Mouse (Mus musculus) retina, postnatal 1 day (tissue): ENCODE results near the gene Cdkal1.

ENCODE experiments used
- DNase-seq: peaks from one replicate; pipeline ENCODE4 v3.0.0-alpha.2; 2012

The Cdkal1 gene

DNA sequence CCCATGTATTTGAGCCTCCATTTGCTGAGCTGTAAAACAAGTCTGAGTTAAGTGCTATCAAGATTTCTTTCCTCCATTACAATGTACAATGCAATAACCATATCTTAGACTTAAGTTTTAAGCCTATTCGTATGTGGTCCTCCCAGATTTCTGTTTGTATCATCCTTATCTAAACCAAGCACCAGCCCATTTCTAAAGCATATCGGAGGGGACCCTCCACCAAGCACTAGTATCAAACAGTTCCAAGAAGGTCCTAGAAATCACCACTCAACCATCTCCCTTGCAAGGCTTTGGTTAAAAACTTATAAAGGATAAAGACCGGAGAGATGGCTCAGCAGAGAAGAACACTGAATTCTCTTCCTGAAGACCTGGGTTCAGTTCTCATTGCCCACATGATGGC, 47.1 kb downstream of the Cdkal1 start:
- no peak for DNase-seq

DNA sequence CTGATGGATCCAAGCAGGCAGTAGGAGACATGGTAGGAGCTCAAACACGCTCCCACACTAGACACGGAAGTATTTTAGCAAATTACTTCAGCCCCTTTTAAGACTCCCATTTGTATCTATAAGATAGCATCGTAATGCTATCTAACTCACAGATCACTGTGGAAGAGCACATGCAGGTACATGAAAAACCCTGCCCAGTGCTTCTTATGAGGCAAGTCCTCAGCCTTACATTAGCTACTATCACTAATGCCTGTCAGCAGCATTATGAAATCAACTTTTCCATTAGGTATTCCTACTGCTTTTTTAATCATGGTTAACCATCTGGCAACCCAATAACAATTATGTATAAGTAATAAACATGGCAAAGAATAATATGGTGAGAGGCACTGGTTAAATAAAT, 47.5 kb downstream of the Cdkal1 start:
- DNase-seq = no peak

DNA sequence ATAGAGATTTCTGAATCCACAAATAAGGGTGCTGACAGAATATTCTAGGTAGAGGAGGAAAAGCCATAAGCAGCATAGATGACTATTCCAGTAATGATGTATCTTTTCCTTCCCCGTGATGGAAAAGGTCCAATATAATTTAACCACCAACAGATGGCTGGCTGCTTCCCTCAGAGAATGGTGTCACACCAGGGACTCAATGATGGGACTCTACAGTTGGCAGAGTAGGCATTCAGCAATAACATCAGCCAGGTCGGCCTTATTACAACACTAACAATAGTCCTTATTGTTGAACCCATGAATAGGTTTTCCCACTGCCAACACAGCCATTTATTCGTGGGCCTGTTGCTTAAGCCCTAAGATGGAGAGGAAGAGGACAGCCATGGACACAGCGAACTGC, 48.6 kb downstream of the Cdkal1 start:
- peak; percentile 47 for DNase-seq

DNA sequence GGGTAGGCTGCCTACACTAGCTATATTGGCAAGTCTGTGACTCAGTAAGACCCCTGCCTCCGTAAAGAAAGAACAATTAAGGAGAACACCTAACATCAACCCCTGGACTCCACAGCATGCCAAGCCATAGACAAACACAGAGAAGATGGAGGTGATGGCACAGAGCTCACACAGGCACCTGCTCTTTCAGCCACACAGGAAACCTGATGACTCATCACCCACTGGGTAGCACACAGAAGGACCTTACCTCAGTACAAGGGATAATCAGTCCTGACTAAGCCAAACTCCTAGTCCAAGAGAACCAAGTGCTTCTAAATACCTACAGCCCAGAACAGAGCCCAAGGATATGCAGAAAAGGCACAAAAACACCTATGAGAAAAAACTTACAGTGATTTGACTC, 50.2 kb downstream of the Cdkal1 start:
- no peak for DNase-seq

DNA sequence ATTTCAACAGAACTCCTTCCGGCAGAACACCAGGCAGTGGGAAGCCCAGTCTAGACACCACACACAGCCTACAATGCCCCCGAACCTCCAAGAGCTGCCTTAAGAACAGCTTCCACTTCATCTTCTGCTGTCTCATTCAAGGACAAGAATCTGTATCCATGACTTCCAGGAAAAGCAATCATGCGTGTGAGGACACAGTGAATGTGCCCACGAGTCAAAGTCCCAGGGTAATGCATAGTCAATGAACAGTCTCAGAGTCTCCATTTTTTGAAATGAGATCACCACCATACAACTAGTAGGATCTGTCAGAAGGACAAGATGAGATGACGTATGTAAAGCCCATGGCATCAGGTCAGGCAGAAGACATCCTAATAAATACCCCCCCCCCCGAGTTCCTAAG, 51.4 kb downstream of the Cdkal1 start:
- DNase-seq = no peak

DNA sequence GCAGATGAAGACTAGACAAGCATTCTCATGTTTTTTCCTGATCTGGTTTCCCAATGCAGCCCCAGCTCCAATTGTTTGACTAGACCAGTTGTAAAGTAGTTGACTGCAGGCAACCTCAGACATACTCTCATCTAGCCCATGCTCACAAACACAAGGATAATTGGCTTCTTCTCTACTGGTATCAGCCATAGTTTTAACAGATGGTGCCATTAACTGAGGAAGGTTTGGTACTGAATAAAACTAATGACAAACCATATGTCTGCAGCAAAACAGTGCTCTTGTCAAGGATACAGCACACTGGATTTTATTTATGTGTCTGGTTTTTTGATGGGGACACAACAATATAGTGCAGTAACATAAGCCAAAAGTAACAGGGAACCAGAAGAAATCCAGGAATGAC, 52.8 kb downstream of the Cdkal1 start:
- DNase-seq = no peak

DNA sequence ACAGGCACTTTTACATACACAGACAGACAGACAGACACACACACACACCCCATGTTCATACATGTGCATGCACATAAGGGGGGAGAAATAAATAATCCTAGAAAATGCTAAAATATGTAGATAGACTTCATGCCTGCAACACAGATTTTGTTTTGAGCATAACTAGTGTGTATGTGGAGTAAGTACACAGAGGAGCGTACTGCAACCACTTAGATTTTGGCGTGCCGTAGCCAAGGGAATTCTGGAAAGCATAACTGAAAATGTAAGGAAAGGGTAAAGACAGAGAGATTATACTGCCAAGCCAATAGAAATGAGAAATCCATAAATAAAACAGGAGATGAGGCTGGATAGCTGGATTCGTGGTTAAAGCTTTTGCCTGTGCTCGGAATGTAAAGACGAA, 55.4 kb downstream of the Cdkal1 start:
- no peak for DNase-seq

DNA sequence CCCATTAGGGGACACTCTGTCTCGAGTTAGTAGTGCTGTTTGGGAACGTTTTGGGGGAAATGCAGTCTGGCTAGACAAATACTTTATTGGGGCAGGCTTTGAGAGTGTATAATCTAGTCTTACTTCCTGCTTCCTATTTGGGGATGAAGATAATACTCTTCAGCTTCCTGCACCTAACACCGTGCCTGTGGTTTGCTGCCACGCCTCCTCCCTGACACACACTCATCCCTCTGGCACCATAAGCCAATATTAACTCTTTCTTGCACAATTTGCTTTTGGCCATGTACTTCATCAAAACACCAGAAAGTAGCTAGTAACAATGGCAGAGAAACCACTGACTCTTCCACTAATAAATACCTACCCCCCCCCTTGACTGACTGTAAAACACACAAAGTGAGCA, 63.4 kb downstream of the Cdkal1 start:
- DNase-seq = no peak

DNA sequence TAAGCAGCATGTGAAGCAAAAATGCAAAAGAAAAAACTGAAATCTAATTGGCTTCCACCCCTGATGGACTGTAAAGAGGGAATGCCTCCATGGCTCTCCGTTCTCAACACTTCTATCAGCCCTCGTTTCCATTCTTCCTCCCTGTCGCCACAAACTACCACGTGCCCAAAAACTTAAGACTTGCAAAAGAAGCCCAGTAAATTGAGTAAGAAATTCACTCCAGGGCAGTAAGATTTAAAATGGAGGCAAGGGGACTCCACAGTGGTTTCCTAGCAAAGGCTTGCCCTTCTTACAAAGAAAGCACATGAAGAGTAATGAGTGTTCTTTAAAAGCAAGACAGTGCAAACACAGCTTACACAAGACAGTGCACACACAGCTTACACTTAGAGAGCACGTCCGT, 64.0 kb downstream of the Cdkal1 start:
- DNase-seq = no peak

DNA sequence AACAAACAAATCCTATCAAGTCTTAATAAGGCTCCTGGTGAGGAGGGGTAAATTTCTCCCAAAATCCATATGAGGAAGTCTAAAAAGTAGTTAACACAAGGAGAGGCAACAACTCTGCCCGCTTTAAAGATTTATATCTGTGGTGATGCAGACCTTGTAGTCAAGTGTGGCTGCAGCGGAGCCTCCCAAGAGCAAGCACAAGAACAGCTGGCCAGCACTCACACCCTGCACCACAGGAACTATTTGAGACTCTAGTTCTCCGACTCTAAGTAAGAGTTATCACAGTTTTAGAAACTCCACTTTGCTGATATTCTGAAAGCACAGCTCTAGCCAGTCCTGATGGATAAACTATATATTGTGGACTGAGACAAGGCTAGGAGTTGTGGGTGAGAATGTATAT, 68.5 kb downstream of the Cdkal1 start:
- DNase-seq = no peak

DNA sequence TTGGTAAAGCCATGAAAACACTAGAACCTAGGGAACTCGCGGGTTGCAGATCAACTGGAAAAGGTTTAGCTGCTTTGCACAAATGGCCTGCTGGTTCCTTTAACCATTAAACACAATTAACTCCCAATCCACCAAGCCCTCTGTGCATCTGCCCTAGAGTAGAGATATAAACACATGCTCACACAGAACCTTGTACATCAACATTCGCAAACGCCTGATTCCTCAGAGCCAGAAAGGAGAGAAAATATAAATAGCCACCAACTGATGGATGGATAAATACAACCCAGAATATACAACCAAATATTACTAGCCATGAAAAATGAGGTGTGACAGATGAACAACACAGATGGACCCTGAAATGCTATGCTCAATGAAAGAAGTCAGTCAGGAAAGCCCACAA, 70.6 kb downstream of the Cdkal1 start:
- DNase-seq = no peak

DNA sequence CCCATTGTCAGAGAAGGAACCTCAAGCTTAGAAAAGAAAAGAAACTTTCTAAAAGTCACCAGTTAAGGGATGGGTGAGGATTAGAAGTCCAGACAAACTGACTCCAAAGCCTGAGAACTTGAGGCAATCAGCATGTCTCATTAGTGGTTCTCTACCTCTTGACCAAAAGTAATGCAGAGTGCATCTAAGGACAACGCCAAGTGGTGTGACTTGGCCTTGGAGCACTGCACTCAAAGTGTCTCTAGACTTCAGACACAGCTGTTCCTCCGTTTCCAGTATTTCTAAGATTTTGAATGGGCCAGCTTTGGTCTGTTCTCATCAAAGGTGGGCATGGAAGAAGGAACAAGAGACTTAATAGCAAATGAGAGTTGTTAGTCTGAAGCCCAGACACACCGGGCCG, 74.1 kb downstream of the Cdkal1 start:
- DNase-seq = no peak

DNA sequence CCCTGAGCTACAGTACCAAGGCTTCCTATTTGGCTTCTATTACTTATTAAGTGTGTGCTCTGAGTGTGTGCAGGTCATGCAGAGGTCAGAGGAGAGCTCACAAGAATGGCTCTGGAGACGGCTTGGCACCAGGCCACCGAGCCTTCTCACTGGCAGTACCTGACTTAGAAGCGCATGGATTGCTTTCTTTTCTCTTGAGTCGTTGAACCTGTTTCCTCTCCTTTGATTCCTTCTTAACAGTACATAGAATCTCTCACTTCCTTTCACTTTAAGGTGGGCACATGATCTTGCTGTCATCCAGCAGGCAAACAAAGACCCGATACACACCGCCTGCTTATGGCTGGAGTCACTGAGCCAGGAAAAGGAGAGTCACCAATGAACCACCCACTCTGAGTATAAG, 74.8 kb downstream of the Cdkal1 start:
- DNase-seq = no peak

DNA sequence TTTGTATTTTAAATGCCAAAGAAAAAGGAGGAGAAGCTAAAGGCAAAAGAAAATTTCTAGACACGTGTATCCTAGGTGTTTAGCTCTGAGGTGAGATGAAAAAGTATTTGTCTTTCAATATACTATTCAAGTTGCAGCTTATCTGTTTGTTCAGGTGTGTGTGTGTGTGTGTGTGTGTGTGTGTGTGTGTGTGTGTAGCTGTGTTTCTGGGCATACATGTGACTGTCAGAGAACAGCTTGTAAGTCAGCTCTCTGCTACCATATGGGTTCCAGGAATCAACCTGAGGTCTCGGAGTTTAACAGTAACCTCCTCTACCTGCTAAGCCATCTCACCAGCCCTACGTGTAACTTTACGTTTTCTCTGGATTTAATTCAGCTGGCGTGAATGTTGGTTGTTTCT, 76.0 kb downstream of the Cdkal1 start:
- DNase-seq = no peak

DNA sequence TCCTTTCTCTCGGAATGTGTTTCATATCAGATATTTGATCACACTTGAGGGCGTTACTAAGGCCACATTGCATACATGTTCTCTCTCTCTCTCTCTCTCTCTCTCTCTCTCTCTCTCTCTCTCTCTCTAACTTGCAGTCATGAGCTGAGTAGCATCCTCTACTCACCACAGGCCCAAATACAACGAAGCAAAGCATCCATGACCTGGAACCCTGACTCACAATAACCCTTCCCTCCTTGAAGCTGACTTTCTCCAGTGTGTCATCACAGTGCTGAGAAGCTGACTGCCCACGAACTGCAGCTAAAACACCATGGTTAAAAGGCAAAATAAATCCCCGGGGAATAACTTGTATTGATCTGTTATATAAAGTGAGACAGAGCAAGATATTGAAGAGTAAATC, 76.4 kb downstream of the Cdkal1 start:
- DNase-seq = no peak

DNA sequence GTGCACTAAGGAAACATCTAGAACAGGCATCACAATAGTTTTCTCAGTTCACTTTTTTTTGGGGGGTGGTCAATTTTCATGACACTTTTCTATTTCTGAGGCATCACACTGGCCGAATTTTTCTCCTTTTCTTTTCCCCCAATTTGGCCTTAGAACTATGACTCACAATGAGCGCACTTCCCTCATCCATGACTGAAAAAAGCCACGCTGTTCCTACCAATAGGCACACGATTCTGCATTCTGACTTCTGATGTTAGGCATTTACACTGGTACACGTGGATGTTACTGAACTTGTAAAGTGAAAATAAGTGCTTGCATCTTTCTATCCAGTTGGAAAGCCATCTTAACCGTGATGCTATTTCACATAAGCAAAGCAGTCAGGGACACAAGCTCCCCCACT, 77.3 kb downstream of the Cdkal1 start:
- DNase-seq = no peak

DNA sequence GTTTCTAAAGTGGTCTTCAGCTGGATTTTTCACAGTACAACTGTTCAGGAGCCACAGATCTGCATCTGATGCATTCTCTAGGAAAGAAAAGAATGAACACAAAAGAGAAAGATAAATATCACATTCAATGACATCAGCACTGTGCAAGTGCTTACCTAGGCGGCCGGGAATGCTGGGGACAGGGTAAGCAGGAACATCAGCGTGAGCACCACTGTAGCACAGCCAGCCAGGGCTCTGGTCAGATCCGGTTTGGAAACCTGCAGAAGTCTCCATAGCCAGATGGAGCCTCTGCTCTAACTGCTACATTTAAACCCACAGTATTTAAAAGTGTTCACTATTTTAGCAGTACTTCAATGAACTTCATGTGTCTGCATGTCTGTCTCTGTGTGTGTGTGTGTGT, 78.2 kb downstream of the Cdkal1 start:
- no peak for DNase-seq

DNA sequence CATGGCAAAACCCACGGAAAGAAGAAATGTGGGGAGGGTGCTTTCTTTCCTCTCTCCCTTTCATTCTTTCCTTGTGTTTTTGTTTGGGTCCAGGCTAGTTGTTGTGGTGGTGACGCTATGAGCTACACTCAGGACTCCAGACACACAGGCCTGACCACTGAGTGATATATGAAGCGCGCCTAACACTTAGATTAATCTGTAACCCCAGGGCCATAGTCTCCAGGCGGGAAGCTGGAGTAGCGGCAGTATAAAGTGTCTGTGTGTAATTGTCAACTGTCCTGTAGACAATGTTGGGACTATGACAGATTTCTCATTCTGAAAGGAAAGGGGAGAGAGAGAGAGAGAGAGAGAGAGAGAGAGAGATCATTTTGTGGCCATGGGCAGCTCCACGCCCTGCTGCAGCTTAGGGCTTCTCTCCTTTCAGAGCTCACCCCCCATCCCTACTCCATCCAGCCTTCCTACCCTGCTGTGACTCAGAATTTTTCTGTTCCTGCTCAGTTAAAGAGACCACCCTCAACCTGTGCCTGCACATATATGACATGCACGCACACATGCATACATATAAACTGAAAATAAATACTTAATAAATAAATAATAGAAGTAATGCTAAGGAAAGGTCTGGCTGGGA, 79.8 kb downstream of the Cdkal1 start:
- no peak for DNase-seq

DNA sequence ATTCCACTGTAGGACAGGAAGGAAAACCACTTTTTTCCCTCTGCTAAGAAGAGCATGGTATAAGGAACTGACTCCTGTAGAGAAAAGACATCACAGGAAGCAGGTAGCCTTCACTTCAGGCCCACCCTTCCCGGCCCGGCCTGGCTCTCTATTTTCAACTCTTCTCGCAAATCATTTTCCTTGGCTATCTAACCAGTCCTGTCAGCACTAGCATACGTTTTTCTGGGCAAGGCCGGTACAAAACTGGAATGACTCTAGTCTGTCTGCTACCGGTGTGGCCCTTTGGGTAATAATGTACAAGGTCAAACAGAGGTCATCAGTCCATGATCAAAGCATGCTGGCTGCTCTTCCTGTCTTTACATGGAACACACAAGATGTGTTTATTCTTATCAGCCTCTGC, 81.9 kb downstream of the Cdkal1 start:
- DNase-seq = no peak

DNA sequence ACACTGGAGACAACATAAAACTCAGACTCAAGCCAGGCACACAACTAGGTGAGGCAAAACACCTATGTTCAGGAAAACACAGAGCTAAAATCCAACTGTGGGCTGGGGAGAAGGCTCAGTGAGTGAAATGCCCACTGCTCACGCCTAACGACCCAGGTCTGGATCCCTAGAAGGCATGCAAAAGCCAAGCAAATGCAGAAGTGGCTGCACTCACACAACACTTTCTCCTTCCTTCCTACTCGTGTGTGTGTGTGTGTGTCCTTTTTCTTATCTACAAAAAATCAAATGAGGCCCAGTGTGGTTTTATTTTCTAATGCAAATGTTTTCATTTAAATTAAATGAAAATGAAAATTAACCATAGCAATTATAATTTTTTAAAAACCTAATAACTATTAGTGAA, 82.5 kb downstream of the Cdkal1 start:
- no peak for DNase-seq

DNA sequence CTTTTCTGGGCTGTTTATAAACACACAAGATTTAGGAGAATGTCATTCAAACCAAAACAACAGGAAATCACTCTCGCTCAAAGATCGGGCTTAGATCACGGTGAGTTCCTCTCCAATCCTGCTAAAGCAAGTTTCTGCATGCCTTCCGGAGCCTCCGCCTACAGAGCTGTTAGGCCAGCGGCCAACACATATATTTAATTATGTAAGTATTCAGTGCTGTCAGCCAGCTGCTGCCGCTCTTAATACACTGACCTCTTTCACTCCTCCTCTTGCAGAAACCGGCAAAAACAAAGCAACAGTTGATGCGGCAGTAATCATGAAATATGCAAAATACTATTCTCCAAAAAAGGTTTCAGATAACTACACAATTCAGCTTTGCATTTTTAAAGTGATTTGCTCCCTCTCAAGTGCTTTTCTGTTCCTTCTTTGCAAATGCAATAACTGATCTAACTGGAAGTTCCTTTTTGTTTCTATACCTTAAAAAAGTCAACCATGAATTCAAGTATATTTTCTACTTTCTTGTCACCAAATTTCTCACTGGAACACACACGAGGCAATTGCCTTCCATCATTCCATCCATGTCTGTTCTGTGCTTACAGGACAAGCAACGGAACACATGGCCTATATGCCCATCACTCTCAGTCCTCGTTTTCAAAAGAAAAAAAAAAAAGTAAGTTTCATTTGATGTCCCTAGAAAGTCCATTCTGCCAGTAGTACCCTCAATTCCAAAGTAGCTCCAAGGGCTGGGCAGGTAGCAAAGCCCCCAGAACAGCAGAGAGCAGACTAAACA, 85.6 kb downstream of the Cdkal1 start:
- peak; percentile 94 for DNase-seq

DNA sequence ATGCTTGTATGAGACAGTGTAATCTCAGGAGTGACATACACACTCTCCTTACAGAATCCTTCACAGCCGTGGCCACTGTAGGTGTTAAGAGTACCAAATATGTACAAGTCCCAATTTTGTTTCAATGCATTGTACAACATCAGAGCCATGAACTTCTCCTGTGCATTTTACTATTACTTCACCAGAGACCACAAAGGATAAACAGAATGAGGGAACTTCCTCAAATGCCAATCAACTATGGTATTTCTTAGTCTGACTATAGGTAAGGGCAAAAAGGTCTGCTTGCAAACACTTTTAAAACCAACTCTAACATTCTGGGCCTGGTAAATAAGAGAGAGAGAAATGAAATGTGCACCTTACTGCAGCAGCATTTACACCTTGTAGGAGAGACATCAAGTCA, 87.4 kb downstream of the Cdkal1 start:
- no peak for DNase-seq

DNA sequence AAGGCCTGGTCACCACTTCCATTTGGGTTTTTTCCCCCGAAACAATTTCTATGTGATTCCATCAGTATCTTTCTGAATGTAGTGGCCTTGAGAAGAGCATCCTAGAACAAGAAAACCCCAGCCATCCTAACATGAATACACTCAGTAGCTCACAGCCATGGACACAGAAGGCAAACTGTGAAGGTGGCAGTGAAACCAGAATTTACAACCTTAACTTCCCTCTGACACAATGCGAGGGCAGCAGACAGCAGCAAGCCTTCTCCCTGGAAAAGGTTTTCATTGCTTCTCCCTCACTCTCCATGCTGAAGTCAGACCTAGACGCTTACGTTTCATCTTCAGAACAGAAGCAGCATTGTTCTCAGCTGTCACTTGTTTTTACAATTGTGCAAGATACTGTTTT, 87.9 kb downstream of the Cdkal1 start:
- no peak for DNase-seq

DNA sequence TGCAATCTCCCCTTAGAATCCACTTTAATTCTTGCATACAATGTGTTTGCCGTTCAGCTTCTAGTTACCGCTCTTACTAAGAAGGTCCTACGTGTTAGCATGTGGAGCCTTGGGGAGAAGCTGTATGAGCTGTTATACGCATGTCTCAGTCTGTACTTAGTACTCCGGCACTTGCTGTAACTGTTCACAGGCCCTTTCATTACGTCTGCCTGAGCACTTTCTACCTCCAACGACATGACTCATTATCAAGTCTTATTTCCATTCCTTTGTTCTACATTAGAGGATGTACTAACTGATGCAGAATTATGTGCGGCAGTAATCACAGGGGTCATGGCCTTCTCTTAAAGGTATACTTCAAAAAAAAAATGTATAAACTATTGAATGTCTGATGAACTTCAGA, 89.1 kb downstream of the Cdkal1 start:
- peak; percentile 48 for DNase-seq

DNA sequence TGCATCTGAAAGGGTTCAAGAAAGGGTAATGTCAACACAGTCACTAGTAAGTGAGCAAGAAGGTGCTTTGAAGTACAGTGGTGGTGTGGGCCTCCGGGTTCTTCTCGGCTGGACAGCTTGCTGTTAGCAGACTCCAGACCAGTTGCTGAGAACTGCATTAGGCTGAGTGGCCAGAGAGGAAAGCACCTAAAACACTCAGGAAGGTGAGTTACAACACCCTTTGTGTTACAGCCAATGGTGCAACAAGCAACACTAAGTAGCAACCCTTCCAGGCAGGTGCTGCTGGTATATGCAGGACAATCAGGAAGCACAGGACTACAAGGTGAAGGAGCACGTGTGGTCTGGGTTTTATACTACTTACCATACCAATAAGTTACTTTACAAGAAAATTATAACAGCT, 90.2 kb downstream of the Cdkal1 start:
- no peak for DNase-seq
